Mouse (Mus musculus) lung, postnatal 0 days (tissue): Measurements from ENCODE around the gene Aup1.

Source experiments
- CTCF ChIP-seq: IDR thresholded peaks from 2 replicates; pipeline ENCODE4 v1.5.1; 2016; ENCODE audit warnings: antibody characterized with exemption, mild to moderate bottlenecking
- EP300 ChIP-seq: IDR thresholded peaks from 2 replicates; pipeline ENCODE4 v1.6.1; 2016; ENCODE audit warnings: antibody characterized with exemption, mild to moderate bottlenecking, control low read depth

GRCm38 (mm10) chr6:83054074-83054851, at the start of gene Aup1:
- TF ChIP-seq EP300 = peak; percentile 73
- TF ChIP-seq CTCF = no peak
